Mouse (Mus musculus): ENCODE measurements around the gene Gm48552.

- peak; percentile 98 for TF ChIP-seq POLR2A (IDR thresholded peaks at IDR 0.05; ENCODE audit: borderline replicate concordance, control insufficient read depth, low read depth, low read length)
- TF ChIP-seq CTCF (IDR thresholded peaks at IDR 0.05; ENCODE audit: control insufficient read depth, insufficient read depth, low read length), result no peak
Measured at GRCm38 (mm10) chr10:81383802-81384604, 4.8 kb upstream of the Gm48552 start, which contains the start of the genes Dohh and Gm48551.

Data from bone marrow, adult 2 months (tissue).